Mouse (Mus musculus) heart, embryonic 11.5 days (tissue): Measurements from ENCODE around the gene Nrxn1. TPM values are rescaled to one million over a fixed set of nuclear protein-coding genes. Genes with fewer than 3 reads are reported as not detected.

ENCODE experiments used
- ATAC-seq: fragments of 200-750 bp; cut with Nextera tagmentation; replicated peaks from 2 replicates; pipeline ENCODE4 v1.8.0; 2017; ENCODE audit warnings: moderate library complexity; ENCODE audit not compliant: insufficient number of reproducible peaks, low FRiP score, low TSS enrichment
- H3K27ac ChIP-seq: fragments of 300-500 bp; sonication (generic); 2 replicates; pipeline ENCODE4 v1.5.1; 2014; ENCODE audit warnings: mild to moderate bottlenecking, low read depth, low read length
- H3K27me3 ChIP-seq: fragments of 300-500 bp; sonication (generic); 2 replicates; pipeline ENCODE4 v1.6.1; 2014; ENCODE audit warnings: mild to moderate bottlenecking, low read length, mixed read lengths; ENCODE audit not compliant: control insufficient read depth, insufficient read depth
- H3K36me3 ChIP-seq: fragments of 300-500 bp; sonication (generic); 2 replicates; pipeline ENCODE4 v1.6.1; 2014; ENCODE audit warnings: mild to moderate bottlenecking, low read length, moderate library complexity, mixed read lengths; ENCODE audit not compliant: control insufficient read depth, insufficient read depth
- H3K4me1 ChIP-seq: fragments of 300-500 bp; sonication (generic); 2 replicates; pipeline ENCODE4 v1.6.1; 2014; ENCODE audit warnings: low read length; ENCODE audit not compliant: control insufficient read depth, insufficient read depth
- H3K4me2 ChIP-seq: fragments of 300-500 bp; sonication (generic); 2 replicates; pipeline ENCODE4 v1.6.1; 2014; ENCODE audit warnings: mild to moderate bottlenecking, moderate library complexity
- H3K4me3 ChIP-seq: fragments of 300-500 bp; sonication (generic); 2 replicates; pipeline ENCODE4 v1.5.1; 2014; ENCODE audit warnings: low read depth, low read length
- H3K9ac ChIP-seq: fragments of 300-500 bp; sonication (generic); 2 replicates; pipeline ENCODE4 v1.6.1; 2014; ENCODE audit warnings: mild to moderate bottlenecking, low read depth, low read length, moderate library complexity
- H3K9me3 ChIP-seq: fragments of 300-500 bp; sonication (generic); replicated peaks from 2 replicates; pipeline ENCODE4 v1.6.1; 2016; ENCODE audit warnings: low read length; ENCODE audit not compliant: control insufficient read depth
- WGBS: fragments of 180-500 bp; shearing (Covaris S2); extraction: QIAGEN DNeasy Blood & Tissue Kit; methylation state at CpG from one replicate; pipeline ENCODE4 v1.1.7; 2014; ENCODE audit not compliant: insufficient replicate concordance; 5-methylcytosine and 5-hydroxymethylcytosine counted together
- polyA plus RNA-seq: library from polyadenylated mRNA; unstranded; fragments of >200 nt; fragmentation: Nextera tagmentation; extraction: Ambion mirVana; gene quantifications from 2 replicates; pipeline ENCODE4 v1.2.1, GENCODE M21; 2014

Gene Nrxn1
- polyA plus RNA-seq, 1 experiment from 2014 or later, result 2.1 TPM

DNA sequence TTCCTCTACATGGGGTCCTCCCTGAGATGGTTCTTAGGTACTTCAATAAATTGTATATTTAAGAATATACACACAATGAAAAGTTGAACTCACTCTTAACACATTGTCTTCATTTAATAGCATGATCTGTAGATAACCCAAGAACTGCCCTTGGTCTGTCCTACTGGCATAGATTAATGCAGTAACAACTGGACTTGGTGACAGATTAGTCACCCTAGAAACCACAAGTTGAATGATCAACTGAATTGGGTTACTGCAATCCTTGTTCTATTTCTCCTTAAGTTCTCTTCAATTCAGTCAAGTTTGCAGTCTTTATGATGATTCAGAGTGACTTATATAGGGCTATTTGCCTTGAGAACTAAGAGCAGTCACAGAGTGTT, 485.5 kb downstream of the Nrxn1 start:
- Histone ChIP-seq H3K36me3 (no peaks in the 10 kb centered on the region), H3K4me2 (no peak overlapping the region), H3K27ac (no peak overlapping the region), H3K27me3 (no peaks in the 10 kb centered on the region), H3K9ac (no peak overlapping the region), H3K4me1 (no peaks in the 10 kb centered on the region), H3K9me3 (no peaks in the 10 kb centered on the region), H3K4me3 (no peak overlapping the region)
- no peak for ATAC-seq

DNA sequence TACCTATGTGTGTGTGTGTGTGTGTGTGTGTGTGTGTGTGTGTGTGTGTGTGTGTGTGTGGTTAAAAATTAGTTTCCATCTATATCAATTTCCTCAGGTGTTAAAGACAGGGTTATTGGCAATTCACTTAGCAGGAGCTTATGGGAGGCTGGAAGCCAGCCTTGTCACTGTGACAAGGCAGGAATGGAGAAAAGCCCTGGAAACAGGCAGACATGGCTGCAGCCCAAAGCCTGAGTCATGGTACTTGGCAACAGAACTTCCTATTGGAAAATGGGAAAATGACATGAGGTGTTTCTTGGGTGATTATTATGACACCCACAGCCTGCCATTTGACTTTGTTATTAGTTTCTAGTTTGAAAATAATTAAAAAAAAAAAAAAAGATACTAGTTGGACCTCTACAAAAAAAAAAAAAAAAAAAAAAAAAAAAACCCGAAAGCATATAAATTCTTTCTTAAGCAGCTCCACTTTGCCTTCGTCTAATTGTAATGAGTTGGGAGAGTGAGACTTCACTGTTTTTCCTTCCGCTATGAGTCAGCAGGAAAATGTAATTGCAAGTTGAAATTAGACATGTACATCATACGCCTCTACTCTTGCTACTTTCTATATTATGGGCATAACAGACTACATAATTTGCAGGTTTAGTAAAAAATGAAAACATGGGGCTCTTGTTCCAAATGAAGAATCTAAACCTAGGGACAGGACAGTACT, 486.0 kb downstream of the Nrxn1 start:
- no peaks in the 10 kb centered on the region for H3K9me3 ChIP-seq
- no peak overlapping the region for H3K4me3 ChIP-seq
- H3K27me3 ChIP-seq, result no peaks in the 10 kb centered on the region
- H3K4me2 ChIP-seq, result no peak overlapping the region
- 90% methylated on average over 4 of the region's 4 CpGs for WGBS
- H3K36me3 ChIP-seq, result no peaks in the 10 kb centered on the region
- no peak overlapping the region for H3K27ac ChIP-seq
- no peaks in the 10 kb centered on the region for H3K4me1 ChIP-seq
- no peak overlapping the region for H3K9ac ChIP-seq
- no peak for ATAC-seq

DNA sequence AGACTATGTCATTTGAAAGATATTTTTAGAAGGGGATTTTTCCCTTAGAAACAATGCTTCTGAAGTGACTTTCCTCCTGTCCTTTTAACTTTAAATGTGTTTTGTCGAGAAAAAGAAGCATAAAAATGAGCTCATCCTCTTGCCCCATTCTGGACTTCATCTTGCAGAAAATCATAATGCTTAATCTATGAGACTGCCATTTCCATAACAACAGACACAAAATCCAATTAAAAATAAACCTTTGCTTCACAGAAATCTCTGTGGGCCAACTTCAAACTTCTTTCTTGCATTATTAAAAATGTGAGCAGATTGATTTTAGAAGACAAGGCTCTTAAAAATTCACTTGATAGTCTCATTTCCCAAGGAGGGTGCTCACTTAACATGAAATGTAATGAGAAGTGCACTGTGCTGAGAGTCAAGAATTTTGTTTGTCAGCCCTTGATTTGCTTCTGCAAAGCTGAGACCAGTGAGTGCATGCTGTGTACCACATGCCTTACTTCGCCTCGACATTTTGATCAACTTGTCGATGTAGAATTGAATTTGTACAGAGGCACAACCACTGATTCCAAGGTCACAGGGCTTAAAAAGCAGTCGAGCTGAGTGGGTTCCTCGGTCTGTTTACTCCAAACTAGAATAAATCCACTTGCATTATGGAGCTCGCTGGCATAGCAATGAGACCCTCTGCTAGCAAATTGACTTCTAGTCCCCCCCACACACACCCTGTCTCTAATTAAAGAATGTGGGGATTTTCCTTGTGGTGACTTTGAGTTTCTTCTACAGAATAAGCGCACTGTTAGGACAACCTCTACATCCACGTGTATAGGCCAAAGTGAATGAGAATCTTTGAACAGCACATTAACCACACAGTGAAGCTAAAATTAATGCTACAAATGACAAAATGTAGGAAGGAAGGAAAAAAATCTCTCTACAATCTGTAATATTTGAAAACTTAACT, 493.0 kb downstream of the Nrxn1 start:
- Histone ChIP-seq H3K36me3 (no peaks in the 10 kb centered on the region), H3K27me3 (no peaks in the 10 kb centered on the region), H3K4me3 (no peak overlapping the region), H3K9ac (no peak overlapping the region), H3K4me1 (no peaks in the 10 kb centered on the region), H3K4me2 (no peak overlapping the region), H3K27ac (no peak overlapping the region), H3K9me3 (no peaks in the 10 kb centered on the region)
- ATAC-seq, result no peak
- WGBS, result 81% methylated on average over 9 of the region's 9 CpGs

DNA sequence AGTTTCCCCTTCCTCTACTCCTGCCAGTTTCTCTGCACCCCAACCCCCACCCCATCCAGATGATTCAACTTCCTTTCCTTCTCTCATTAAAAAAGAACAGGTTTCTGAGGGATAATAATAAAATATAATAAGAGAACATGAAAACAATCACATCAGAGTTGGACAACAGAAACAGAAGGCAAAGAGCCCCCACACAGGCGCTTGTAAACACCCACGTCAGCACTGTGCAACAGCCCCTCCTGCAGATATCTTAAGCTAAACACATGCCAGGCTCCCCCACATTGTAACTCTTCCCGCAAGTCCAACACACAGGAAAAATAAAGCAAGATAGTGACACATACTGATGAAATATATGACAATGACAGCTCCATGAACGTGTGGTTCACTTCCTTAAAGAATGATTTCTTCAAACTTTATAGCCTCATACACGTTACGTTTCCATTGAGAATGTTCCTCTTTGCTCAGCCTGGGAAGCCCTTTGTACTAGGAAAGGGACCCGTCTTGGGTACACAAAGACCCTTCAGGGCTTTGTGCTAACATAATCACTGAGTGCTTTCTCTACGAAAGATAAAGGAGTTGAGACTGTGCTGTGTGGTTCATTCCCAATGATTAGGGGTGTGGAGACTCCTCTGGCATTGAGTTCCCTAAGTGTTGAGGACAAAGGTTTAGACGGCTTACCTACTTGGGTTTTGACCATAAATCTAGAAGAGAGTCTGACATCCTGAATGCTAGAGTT, 497.9 kb downstream of the Nrxn1 start:
- H3K27me3 ChIP-seq, result no peaks in the 10 kb centered on the region
- WGBS, result 66% methylated on average over 9 of the region's 9 CpGs
- no peak overlapping the region for H3K4me3 ChIP-seq
- H3K36me3 ChIP-seq, result no peaks in the 10 kb centered on the region
- H3K4me1 ChIP-seq, result no peaks in the 10 kb centered on the region
- no peaks in the 10 kb centered on the region for H3K9me3 ChIP-seq
- H3K4me2 ChIP-seq, result no peak overlapping the region
- no peak overlapping the region for H3K27ac ChIP-seq
- no peak overlapping the region for H3K9ac ChIP-seq
- ATAC-seq, result no peak

DNA sequence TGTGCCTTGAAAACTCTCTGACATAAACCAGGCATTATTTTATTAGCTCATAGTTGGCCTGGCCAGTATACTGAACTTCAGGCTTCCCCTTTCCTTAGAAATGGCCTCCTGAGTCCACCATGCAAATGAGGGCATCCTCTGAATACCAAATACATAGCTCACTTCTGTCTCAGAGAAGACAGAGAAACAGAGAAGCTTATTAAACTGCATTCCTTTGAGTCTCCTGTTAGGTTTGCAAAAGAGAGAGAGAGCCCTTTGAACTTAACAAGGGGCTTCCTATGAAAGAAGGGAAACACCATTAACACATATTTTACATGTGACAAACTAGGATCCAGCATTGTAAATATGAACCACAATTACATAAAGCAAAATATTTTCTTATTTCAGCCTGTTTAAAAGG, 506.0 kb downstream of the Nrxn1 start:
- no peak for ATAC-seq
- H3K4me3 ChIP-seq, result no peak overlapping the region
- no peak overlapping the region for H3K9ac ChIP-seq
- no peak overlapping the region for H3K27ac ChIP-seq
- H3K9me3 ChIP-seq, result no peaks in the 10 kb centered on the region
- H3K36me3 ChIP-seq, result no peaks in the 10 kb centered on the region
- no peak overlapping the region for H3K4me2 ChIP-seq
- no peaks in the 10 kb centered on the region for H3K27me3 ChIP-seq
- no peaks in the 10 kb centered on the region for H3K4me1 ChIP-seq

DNA sequence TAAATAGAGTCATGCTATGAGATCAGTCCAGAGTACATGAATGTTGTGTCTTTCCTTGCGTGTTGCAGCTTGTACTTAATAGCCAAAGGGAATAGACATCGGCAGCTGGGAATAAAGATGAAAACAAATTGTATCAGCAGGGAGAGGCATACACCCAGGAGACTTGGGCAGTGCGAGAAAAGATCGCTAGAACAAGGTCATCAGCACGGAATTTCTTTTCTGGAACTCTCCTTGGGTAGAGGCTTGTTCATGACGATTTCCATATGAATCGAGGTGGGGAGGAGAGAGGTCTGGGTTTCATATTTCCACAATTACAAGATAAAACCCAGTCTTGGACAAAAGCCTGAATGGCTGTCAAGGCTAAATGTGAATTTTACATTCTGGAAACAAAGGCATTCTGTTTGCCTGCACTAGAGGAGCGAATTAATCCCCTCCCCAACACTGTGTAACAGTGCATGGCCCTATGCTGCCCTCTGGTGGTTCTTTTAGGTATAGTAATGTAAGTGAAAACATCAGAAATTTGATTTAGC, 508.1 kb downstream of the Nrxn1 start:
- WGBS, result 56% methylated on average over 8 of the region's 8 CpGs
- no peaks in the 10 kb centered on the region for H3K36me3 ChIP-seq
- no peaks in the 10 kb centered on the region for H3K4me1 ChIP-seq
- H3K9ac ChIP-seq, result no peak overlapping the region
- H3K27ac ChIP-seq, result no peak overlapping the region
- peak; percentile 57; the same call in 1 of the 2 replicates for ATAC-seq
- H3K27me3 ChIP-seq, result no peaks in the 10 kb centered on the region
- no peak overlapping the region for H3K4me3 ChIP-seq
- no peaks in the 10 kb centered on the region for H3K9me3 ChIP-seq
- peak overlapping the region; percentile 40 for H3K4me2 ChIP-seq

DNA sequence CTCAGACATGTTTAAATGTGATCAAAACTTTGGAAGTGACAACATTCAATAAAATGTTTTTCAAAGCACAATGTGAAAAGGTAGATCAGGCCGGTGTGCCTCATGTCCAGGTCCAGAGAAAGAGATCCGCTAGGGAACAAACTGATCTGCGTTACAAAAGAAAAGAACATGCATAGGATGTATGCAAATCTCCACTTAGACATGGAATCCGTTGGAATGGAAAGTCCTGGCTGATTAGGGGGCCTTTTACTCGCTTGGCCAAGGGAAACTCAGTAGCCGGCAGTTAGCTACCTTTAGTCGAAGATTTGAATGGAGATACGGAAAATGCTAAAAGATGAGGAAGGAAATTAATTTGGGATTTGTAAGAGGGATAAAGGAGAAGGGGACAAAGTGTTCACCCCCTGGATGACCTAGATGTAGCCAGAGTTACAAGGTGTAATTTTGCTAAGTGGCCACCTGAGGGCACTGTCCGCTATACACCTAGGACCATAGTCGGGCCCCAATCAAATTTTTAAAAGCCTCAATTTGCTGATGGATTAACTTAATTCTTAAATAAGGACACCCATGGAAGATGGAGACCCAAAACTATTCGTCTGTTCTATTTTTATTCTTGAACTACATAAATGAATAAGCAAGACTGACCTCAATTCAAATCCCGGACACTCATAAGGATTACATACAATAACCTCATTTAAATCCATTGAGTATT, 508.9 kb downstream of the Nrxn1 start:
- no peak overlapping the region for H3K27ac ChIP-seq
- H3K9ac ChIP-seq, result no peak overlapping the region
- H3K4me3 ChIP-seq, result no peak overlapping the region
- no peaks in the 10 kb centered on the region for H3K36me3 ChIP-seq
- 37% methylated on average over 12 of the region's 12 CpGs for WGBS
- ATAC-seq, result no peak
- no peaks in the 10 kb centered on the region for H3K9me3 ChIP-seq
- H3K27me3 ChIP-seq, result no peaks in the 10 kb centered on the region
- H3K4me2 ChIP-seq, result no peak overlapping the region
- H3K4me1 ChIP-seq, result no peaks in the 10 kb centered on the region

DNA sequence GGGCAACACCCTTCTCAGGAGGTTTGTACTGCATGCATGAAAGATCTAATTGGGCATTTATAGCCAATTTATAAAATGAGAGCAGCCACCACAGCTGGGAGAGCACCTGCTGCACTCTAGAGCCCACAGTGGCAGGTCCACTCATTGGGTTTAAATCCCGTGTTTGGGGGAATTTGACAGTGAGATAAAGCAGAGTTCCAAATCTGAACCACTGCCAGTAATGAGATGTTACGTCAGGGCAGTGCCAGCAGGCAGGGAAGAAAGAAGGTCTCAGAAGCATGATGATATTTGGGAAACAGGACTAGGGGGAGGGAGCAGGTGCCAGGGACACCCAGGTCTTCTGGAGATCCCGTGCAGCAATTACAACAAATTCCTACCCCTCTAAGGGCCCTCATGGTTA, 509.7 kb downstream of the Nrxn1 start:
- no peaks in the 10 kb centered on the region for H3K36me3 ChIP-seq
- no peaks in the 10 kb centered on the region for H3K4me1 ChIP-seq
- WGBS, result 51% methylated on average over 3 of the region's 3 CpGs
- H3K9me3 ChIP-seq, result no peaks in the 10 kb centered on the region
- no peak overlapping the region for H3K4me3 ChIP-seq
- no peak overlapping the region for H3K9ac ChIP-seq
- H3K27ac ChIP-seq, result no peak overlapping the region
- no peak overlapping the region for H3K4me2 ChIP-seq
- no peaks in the 10 kb centered on the region for H3K27me3 ChIP-seq
- ATAC-seq, result no peak
